Mouse (Mus musculus) MEL-GATA-1-ER (cell line): ENCODE measurements around the gene Slc1a7.

Source experiments
- DNase-seq: peaks from one replicate; pipeline ENCODE4 v3.0.0-alpha.2; 2012; ENCODE audit warnings: low read depth; ENCODE audit errors: extremely low read depth

Gene Slc1a7

DNA sequence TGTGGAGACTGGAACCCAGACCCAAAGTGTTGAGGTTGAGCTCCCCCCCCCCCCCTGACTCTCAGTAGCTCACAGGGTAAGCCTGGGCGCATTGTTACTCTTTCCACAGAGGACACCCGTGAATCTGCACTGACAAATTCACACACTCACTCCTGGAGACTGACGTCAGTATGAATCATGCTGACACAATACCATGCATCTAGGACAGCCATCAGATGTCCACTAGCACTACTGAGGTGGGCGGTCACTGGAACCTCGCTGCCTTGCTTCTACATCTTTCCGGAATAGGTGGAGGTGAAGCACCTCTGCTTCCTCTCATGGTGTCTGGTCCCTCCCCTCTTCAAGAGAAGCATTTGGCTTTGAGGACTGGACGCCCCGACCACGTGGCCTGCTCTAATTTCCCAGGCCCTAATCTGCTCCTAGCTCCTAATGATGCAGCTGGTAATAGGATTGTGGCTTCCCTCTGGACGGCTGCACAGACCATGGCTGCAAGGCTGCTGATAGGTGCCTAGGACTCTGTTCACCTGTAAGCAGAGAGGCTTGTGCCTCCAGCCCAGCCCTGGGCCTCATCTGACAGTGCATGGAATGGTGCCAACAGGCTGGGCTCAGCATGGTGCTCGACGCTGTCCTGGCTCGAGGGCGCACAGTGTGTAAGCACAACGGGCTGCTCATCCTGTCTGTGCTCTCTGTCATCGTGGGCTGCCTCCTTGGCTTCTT is at the start of gene Slc1a7:
Gene Slc1a7 (plus strand): TSS at position 367 of the 717 bp plus-strand sequence.
- no peak for DNase-seq

DNA sequence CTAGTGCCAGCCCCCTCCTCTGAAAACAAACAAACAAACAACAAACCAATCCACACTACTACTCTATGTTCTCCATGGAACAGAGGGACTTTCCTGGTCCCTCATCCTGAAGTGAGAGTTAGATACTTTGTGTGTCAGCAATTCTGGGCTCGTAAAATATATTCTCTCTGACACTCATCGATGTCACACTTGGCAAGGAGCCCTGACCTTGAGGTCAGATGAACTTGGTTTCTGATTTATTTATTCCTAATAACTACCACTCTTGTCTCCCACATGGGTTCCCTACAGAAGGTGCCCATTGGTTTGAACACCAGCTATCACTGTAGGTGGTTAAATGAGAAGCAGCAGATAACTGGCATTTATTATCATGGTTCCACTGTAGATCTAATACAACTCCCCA is 47.8 kb upstream of the Slc1a7 start:
- no peak for DNase-seq

DNA sequence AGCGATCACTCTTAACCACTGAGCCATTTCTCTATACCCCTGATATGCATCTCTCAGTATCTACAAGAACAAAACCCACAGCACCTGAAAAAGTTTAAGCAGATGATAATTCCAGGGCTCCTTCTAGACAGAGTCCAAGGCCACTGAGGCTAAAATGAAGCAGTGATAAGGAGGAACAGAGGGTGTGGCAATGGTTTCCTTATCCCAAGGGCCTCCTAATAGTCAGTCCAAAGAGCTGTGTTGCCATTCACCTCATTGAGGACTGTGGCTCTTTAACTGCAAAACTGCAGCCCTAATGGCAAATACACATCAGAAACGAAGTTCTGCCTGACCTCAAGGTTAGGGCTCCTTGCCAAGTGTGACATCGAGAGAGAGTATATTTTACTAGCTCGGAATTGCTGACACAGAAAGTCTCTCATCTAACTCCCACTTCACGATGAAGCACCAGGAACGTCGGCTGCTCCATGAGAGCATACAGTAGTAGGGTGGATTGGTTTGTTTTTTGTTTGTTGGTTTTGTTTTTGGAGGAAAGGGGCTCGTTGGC is 46.9 kb upstream of the Slc1a7 start:
- no peak for DNase-seq

DNA sequence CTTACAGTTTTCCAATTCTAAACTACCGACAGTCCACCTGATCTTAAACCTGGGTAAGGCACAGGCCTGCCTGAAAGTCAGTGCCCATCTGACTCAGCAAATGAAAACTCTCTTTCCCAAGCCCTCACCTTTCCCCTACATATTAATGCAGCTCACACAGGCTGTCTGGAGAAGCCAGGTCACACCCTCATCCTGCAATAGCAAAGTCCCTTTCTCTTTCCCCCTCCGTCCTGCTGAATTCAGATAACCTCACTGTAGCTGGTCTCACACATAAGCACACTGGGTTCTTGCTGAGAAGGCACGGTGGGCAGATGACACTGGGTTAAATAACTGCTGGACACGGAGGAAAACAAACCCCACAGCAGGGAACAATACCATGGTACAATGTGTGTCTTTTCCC is 46.2 kb upstream of the Slc1a7 start:
- DNase-seq, result no peak

DNA sequence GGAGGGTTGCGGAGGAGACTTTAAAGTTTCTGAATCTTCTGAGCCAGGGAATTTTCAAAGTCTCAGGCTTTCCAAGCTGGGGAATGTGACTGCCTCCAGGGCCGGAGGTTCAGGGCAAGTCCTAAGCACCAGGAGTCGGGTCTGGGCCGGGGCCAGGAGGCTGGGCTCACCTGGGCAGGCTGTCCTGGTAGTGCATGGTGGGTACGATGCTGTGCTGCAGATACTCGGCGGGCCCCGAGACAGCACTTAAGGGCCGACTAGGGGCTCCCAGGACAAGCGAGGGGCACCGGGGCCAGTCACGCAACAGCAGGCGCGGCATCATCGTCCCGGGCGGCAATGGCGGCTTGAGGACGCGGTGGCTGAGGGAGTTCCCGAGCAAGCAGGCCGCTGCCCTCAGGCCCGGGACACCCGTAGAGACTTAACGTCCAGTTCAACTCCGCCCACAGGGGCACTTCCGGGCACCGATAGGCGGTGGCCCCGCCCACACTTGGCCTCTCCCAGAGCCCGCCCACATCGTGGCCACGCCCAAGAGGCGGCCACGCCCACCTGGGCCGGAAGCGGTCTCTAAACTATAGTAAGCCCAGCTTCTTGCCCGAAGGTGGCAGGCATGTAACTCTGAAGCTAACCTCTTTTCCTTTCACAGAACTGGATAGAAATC is 44.9 kb upstream of the Slc1a7 start, which contains the start of gene Cpt2:
Gene Cpt2 (minus strand): TSS at position 466 of the 658 bp plus-strand sequence.
- DNase-seq, result peak; percentile 70

DNA sequence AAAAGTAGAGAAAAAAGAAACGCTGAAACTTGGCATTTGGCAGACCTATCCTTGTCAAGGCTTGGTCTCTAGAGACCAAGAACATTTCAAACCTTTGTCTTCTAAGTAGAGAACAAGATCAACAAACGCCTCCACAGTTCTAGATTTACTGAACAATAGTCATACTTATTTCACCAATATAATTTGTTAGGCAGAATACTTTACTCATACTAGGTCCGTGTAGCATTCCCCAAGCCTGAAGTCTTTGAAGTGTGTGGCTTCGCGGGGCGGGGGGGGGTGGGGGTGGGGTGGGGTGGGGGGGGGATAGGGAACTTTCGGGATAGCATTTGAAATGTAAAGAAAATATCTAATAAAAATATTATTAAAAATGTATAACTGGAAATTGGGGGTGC is 44.3 kb upstream of the Slc1a7 start:
- no peak for DNase-seq

DNA sequence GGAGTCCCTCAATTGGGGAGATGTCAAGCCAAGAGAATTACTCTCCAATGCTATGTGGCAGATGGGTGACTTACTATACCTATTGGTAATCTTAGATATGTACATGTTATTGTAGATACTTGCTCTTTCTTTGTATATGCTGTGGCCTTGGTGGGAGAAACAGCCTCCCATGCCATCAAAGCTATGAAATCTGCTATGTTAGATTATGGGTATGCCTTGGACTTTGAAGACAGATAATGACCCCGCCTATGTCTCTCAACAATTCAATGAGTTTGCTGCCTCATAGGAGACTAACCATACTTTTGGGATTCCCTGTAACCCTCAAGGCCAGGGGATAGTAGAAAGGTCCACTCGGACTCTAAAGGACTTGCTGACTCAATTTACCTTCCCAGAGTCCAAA is 39.9 kb upstream of the Slc1a7 start:
- DNase-seq, result no peak

DNA sequence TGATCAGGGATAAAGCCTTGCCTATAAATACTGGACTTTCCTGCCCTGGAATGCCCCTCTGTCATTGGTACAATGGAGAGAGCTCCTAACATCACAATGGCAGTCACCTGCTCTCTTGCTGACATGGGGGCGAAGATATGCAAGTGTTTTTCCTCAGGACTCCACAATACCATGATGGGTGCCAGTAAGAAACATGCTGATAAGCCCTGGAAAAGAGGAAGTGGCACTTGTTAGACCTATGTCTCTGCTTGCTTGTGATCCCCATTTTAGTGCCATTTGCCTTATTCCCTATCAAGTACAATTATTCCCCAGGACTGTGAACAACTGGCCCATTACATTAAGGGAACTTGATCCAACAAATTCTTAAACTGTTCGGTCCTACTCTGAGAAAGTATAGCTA is 39.4 kb upstream of the Slc1a7 start:
- DNase-seq, result peak; percentile 62

DNA sequence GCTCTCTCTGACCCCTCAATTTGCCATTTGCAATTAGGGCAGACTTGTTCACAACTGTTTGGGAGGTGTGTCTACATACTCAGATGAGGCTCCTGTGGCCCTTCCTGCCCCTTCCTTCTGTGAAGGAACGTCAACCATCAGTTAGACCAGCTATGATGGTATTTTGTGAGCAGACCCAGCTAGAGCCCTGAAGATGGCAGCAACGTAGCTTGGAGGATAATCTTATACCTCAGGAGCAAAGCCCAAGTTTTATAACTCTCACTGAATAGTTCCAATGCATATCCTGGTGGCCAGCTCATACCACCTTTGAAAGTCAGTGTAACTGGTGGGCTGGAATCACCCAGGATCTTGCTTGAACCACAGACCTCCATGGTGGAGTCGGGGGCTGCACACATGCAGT is 36.7 kb upstream of the Slc1a7 start:
- no peak for DNase-seq

DNA sequence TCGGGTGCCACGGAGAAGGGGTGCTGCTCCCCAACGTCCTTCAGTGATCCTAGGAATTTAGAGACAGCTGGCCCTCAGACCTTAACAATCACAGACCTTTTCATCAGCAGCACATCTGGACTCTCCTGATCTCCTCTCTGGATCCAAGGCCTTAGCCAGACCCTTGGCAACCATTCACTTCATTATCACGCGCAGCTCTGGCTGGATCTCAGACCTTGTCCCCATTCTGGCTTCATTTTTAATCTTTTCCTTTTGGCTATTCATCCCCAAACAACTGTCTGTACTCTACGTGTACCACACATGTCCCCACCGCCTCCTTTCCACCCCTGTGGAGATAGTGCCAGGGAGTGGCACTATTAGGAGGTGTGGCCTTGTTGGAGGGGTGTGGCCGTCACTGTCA is 34.9 kb upstream of the Slc1a7 start:
- DNase-seq, result no peak

DNA sequence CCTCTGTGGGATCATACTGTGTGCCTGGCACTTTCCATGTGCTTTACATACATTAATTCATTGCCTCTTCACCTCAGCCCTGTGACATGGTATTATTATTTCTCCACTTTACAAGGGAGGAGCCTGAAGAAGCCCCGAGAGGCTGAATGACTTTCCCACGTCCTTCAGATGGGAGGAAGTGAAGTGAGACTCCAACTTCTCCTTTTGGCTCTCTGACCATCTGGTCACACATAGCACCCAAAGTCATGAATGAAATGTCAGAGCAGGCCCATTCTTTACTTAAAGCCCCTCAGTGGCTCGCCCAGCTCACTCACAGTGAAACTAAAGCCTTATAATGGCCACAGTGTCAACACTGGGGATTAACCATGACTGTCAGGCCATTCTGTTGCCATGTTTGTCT is 32.9 kb upstream of the Slc1a7 start:
- no peak for DNase-seq

DNA sequence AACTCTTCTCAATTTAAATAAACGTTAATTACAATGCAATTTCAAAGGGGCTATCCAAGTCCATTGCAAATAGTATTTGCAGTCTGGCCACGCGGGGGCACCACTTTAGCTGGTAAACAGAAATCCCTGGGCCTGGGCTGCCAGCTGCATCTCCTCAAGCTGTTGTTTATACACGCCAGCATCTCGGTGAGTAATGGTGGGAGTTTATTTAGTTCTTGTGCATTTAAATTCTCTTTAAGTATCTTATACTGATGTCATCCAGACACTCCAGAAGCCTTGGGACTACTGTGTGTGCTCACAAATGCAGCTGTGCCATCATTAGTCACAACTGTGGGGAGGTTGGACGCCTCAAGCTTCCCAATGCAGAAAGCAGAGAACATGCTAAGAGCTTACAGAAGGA is 30.8 kb upstream of the Slc1a7 start:
- no peak for DNase-seq

DNA sequence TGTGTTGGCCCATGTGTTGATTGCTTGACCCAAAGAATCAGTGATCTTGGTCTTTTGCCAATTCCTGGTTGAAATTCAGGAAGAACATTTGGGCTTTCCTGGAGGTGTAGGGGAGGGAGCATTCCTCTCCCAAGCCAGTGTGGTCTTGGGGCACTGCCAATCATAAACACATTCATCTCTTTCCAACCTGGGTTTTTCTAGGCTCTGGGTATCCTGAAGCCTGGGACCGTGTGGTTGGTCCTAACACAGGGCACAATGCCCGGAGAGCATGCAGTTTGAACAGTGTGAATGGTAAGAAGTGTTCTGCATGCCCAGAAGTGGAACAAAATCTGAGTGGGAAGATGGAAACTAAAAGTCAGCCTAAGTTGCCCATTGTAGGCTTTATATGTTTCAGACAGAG is 30.0 kb upstream of the Slc1a7 start:
- DNase-seq, result no peak

DNA sequence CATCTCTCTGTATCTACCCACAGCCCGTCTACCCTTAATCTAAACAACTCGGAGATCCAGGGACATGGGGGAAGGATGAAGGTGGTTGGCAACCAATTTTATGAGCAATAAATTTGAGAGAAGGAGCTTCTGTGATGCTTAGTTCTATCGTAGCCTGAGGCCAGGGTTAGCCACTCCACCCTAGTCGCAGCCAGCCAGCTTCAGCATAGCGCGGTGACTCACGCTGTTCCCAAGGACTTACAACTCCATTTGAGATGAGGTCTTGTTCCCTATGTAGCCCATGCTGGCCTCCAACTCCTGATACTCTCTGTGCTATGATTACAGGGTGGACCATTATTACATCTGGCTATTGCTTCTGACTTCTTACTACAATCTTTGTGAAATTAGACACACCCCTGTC is 25.4 kb upstream of the Slc1a7 start:
- DNase-seq, result no peak

DNA sequence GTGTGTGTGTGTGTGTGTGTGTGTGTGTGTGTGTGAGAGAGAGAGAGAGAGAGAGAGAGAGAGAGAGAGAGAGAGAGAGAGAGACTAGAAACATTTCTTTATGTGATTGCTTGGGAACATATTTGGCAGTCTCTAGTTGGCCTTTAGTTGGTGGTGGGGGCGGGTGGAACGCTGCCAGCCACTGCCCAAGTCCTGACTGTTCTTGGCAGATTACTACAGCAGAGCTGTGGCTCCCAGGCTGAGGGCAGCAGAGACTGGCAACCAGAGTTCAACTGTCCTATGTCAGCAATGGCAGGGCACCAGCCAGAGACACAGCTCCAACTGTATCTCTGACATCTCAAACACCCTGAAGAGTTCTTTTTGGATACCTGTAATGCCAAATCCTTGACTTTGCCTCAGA is 24.0 kb upstream of the Slc1a7 start:
- DNase-seq, result no peak

DNA sequence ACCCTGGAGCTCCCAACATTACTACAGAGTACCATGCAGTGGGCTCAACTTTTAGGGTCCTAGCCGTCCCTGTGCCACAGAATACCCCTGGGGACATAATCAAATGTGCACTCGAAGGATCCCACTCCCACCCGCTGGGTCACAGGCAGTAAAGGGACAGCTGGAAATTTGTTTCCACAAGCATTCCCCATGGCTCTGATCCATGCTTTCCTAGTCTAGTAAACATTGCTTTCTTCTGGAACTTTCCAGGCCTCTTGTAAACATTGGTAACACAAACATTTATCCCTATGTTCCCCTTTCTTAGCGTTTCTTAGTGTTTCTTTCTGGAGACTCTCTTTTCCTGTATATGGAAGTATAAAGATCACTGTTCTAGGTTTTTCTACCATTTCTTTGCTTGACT is 18.2 kb upstream of the Slc1a7 start:
- DNase-seq, result no peak

DNA sequence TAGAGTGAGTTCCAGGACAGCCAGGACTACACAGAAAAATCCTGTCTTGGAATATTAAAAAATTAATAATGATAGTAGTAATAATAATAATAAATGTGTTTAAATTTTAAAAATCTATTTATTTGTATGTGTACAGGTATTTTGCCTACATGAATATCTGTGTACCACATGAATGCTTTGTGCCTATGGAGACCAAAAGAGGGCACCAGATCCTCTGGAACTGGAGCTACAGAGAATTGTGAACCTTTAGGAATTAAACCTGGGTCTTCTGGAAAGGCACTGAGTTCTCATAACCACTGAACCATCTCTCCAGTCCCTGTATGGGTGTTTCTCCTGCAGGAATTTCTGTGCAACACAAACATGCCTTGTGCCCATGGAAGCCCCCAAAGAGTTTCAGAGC is 15.3 kb upstream of the Slc1a7 start:
- DNase-seq, result no peak

DNA sequence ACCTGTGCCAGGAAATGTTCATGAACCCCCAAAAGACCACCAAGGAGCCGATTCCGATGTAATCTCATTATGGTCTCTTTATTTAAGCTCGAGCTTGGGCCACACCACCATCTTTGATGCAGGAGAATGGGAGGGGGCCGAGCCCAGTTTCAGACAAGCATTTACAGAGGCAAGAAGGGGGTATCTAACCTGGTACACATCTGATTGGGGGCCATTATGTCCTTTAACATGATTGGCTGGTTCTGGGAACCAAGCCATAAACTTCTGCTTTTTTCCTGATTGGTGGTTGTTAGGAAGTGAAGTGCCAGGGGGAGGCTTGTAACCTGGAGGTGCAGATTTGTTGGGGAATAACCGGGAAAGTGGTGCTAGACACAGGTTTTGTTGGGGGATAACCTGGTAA is 12.4 kb upstream of the Slc1a7 start:
- DNase-seq, result no peak

DNA sequence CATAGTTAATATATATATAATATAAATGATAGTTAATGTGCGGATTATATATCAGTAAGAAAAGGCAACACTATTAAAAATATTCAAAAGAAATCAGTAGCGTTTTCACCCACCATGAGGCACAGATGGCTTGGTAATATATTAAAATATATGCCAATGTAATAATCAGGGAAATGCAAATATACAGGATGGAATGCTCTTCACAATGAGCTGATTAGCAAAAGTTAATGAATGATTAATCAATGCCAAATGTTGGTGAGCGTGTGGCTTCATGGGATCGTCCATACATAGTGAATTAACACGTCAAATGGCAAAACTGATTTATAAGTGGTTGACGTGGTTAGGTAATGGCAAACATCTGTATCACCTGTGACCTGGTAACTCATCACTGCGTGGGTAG is 9.6 kb upstream of the Slc1a7 start:
- DNase-seq, result no peak

DNA sequence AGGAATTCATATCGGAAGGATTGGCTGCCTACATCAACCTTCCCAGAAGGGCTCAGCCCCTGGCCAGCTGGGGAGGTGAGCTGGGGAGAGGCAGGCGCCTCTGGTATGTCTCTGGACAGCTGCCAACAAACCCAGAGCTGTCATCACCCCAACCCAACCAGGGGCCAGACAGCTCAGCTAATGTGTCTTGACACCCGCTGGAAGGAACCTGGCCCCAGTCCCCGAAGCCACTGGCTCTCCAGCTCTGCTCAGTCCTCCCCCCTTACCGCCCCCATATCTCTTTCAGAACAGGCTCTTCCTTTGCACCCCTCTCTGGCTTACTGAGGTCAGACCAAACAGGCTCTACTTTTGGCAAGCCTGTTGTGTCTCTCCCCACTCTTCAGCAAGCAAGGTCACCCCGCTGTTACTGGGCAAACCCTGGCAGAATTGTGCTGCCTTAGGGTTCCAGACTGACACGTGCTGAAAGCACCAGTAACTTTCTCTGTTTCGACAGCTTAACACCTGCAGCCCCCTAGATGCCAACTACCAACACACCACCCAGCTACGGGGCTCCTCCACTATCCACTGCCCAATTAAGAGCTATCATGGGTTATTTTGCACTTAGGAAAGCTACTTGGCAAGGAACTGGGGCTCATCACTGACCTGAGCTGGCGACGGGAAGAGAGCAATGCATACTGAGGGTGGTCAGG is 5.9 kb upstream of the Slc1a7 start:
- DNase-seq, result peak; percentile 80

DNA sequence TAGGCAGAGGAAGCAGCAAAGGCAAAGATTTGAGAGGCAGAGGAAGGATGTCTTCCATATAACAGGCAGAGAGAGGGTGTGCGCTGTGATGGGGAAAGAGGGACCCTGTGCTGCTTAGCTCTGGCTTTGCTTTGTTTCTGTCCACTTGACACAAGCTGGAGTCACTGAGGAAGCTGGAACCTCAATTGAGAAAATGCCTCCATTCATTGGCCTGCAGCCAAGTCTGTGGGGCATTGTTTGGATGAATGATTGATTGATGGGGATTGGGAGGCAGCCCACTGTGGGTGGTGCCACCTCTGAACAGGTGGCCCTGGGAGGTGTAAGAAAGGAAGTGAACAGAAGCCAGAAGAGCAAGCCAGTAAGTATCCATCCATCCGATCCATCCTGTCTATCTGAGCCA is 5.3 kb upstream of the Slc1a7 start:
- no peak for DNase-seq

DNA sequence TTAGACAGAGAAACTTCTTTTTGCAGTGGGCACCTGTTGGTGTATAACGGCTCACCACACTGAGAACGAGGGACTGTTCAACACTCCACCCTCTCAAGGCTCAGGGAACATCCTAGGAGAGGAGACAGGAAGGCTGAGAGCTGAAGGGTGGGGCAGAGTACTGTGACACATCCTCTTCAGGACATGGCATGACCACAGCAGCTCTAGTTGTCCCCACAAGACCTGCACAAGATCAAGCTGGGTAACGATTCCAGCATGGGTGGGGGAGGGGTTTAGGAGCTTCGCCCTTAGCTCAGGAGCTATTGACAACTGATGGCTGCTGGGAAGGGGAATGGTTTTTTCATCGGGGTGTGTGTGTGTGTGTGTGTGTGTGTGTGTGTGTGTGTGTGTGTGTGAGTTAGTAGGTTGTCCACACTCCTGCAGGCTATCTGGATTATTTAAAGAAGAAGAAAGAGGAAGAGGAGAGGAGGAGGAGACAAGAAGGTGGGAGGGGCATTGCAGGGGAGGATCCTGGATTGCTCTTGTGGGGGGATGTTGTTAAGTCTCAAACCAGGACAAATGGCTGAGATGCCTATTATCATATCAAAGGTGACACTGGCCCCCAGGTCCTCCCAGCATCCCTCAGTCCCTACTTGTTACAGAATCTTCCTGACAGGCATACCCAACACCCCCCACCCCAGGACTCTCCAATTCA is 1.6 kb upstream of the Slc1a7 start:
- peak; percentile 71 for DNase-seq
